Mouse (Mus musculus): ENCODE data around the gene Ckm.

Gene Ckm

DNA sequence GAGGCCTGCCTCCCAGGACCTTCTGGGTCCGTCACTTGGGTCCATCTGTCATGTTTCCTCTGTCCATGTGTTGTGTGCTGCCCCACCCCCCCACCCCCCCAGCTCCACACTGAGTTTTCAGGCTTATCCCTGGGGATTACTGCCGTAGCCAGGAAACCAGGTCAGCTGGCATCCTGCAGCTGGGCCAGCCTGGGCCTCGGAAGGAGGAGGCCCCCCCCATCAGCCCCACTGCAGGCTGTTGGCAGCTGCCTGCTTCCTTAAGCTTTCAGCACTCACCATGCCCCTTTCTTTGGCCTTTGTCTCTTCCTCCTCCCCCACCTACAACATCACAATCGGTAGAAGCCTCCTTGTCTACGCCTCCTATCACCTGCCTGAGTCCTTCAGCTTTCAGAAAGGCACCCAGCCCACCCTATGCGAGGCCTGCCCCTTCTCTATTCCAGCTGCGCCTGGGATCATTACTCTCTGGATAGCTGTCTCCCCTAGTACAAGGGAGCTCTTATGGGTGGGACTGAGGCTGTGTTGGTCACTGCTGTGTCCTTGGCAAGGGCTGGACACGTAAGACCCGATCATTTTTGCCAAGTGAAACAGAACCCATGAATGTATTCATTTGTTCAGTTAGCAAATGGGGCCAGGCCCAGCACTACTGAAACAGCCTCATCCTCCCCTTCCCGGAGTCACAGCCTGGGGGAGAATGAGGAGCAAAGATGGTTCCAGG is 15.7 kb upstream of the Ckm start:
- no peak for DNase-seq (ENCODE audit: low spot score)

GRCm38 (mm10) chr7:19394484-19394883 is 10.1 kb upstream of the Ckm start:
- no peak for DNase-seq (ENCODE audit: low spot score)

GRCm38 (mm10) chr7:19399496-19400280 is 4.9 kb upstream of the Ckm start:
- DNase-seq (ENCODE audit: low spot score) = peak; percentile 61

GRCm38 (mm10) chr7:19400946-19401345 is 3.6 kb upstream of the Ckm start:
- DNase-seq (ENCODE audit: low spot score) = no peak

GRCm38 (mm10) chr7:19402535-19403112 is 2.0 kb upstream of the Ckm start:
- no peak for DNase-seq (ENCODE audit: low spot score)

DNA sequence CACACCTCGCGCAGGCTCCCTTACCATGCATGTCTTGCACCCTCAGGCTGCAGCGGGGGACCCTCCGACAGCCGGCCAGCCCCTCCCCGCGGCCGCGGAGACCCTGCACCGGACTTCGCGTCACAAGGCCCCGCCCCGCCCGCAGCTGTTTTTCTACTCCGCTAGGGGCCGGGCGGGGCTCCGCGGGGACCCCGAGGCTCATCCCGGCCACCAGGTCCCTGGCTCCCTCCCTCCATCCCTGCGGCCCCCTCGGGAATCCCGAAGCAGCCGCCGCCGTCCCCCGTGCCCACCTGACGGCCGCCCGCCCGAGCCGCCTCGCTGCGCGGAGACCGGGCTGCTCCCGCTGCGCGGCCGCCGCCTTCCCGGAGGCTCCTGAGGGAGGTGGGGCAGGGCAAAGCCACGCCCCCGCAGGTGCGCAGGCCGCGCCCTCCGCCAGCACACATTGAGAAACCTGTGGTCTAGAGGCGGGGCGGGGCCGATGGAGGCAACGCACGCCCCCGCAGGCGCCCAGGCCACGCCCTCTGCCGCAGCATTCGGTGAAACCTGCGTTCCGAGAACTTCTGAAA is 762 bp upstream of the Ckm start, which contains the start of gene Klc3:
Gene Klc3, minus strand, starts transcription at position 374 of the 566 bp plus-strand sequence.
- DNase-seq (ENCODE audit: low spot score) = peak; percentile 67

DNA sequence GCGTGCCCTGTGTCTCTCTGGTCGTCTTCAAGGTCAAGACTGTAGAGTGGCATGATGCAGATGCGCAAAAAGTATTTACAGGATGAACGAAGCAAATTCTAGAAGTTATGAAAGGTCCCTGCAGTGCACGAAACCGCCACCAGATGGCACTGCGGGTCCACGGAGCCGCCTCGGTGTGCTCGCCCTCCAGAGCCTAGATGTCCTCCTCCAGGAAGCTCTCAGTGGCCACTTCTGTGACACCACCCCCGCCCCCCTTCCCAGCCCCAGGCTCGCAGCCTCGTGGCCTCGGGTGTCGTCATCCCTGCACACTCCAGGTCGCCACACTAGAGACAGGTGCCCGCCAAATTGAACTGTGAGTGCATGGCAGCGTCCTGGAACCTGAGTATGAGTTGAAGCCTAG is 841 bp downstream of the Ckm start:
- peak; percentile 85 for DNase-seq (ENCODE audit: low spot score)

DNA sequence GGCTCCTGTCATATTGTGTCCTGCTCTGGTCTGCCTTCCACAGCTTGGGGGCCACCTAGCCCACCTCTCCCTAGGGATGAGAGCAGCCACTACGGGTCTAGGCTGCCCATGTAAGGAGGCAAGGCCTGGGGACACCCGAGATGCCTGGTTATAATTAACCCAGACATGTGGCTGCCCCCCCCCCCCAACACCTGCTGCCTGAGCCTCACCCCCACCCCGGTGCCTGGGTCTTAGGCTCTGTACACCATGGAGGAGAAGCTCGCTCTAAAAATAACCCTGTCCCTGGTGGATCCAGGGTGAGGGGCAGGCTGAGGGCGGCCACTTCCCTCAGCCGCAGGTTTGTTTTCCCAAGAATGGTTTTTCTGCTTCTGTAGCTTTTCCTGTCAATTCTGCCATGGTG is 5.2 kb downstream of the Ckm start:
- DNase-seq (ENCODE audit: low spot score) = no peak

DNA sequence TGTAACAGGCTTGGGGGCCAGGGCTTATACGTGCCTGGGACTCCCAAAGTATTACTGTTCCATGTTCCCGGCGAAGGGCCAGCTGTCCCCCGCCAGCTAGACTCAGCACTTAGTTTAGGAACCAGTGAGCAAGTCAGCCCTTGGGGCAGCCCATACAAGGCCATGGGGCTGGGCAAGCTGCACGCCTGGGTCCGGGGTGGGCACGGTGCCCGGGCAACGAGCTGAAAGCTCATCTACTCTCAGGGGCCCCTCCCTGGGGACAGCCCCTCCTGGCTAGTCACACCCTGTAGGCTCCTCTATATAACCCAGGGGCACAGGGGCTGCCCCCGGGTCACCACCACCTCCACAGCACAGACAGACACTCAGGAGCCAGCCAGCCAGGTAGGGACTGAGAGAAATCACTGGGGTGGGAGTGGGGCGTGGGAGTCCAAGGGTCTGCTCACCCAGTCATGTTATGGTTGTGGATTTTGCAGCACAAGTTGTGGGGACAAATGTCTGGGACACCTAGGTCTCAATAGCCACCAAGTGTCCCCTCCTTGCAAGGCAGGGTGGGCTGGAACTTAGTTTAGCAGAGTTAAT is 6.3 kb downstream of the Ckm start:
- DNase-seq (ENCODE audit: low spot score) = peak; percentile 12

- DNase-seq (ENCODE audit: low spot score) = no peak
Observed at GRCm38 (mm10) chr7:19411783-19412182, 7.2 kb downstream of the Ckm start.

DNA sequence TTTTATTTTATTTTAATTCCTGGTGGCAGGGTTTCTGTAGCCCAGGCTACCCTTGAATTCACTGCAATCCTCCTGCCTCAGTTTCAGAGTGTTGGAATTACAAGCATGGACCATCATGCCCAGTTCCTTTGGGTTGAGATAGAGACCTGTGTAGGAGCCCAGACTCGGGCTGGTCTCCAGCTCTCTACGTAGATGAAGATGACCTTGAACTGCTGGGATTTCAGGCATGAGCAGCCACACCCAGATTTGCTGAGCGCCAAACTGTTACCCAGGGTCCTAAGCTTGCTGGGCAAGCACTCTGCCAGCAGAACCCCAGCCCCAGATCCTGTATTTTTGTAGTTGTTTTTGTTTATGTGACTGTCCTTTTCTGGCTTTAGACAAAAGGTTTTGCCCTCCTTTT is 8.9 kb downstream of the Ckm start:
- DNase-seq (ENCODE audit: low spot score) = no peak

DNA sequence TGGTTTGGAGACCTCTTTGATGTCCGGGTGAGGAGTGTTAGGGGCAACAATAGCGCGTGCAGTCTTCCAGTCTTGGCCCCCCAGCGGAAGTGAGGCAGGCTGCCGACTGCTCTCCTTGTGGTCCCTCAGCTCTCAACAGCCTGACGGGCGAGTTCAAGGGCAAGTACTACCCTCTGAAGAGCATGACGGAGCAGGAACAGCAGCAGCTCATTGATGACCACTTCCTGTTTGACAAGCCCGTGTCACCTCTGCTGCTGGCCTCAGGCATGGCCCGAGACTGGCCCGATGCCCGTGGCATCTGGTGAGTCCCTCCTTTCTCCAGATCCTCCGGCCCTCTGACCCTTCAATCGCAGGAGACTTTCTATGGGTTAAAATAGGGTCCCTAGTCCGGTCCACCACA is 12.0 kb downstream of the Ckm start:
- DNase-seq (ENCODE audit: low spot score) = no peak

DNA sequence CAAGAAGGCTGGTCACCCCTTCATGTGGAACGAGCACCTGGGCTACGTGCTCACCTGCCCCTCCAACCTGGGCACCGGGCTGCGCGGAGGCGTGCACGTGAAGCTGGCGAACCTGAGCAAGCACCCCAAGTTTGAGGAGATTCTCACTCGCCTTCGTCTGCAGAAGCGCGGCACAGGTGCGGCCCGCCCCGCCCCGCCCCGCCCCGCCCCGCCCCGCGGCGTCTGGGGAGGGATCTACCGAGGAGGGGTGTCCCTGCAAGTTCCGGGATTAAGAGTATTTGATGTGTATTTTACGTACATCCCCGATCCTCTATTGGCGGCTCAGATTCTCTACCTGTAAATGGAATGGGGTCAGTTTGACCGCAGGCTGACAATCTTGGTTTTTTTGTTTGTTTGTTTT is 15.5 kb downstream of the Ckm start:
- DNase-seq (ENCODE audit: low spot score) = no peak

- DNase-seq (ENCODE audit: low spot score) = peak; percentile 70
Observed at GRCm38 (mm10) chr7:19420821-19421636, 16.5 kb downstream of the Ckm start.

GRCm38 (mm10) chr7:19423083-19423482 is 18.5 kb downstream of the Ckm start:
- no peak for DNase-seq (ENCODE audit: low spot score)

GRCm38 (mm10) chr7:19424051-19424450 is 19.5 kb downstream of the Ckm start:
- DNase-seq (ENCODE audit: low spot score) = no peak

- no peak for DNase-seq (ENCODE audit: low spot score)
Observed at GRCm38 (mm10) chr7:19426349-19426748, 21.8 kb downstream of the Ckm start.

DNA sequence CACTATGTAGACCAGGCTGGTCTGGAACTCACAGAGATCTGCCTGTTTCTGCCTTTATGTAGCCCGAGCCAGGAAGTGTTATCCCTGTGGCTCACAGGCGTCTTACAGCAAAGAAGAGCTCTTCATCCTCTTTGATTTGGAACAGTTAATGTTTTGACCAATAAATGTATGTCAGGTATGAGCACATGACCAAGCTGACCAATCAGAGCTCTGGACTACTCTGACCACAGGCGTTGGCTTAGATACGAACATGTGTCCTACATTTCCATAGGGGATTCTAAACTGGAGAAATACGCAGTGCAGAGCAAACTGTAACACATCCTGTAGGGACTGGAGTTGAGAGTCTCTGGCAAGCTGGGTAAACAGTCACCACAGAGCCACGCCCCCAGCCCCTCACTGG is 22.3 kb downstream of the Ckm start:
- DNase-seq (ENCODE audit: low spot score) = no peak

DNA sequence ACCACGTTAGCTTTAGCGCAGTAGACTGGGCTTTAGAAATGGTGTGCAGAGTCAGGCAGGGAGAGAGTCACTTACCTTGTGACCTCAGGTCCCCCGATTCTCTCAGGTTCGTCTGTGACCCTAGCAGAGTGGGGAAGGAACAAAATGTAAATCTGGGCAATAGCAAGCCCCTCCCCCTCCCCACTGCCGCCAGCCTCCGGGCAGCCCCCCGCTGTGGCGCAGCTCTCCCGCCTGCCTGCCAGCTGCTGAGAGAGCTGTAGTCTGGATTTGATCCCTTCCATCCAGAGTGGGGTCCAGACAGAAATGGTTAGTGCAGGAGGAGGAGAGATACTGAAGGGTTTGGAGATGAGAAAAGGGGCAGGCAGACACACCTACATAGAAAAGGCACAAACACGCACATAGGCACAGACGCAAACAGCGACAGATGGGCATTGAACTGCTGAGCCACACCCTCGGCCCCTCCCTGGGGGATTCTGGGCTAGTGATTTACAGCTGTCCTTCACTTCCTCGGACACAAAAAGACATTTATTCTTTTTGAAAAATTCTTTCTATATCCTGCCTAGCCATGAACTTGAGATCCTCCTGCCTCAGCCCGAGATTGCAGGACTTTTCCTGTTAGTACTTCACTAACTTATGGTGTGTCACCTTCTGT is 23.5 kb downstream of the Ckm start:
- no peak for DNase-seq (ENCODE audit: low spot score)

DNA sequence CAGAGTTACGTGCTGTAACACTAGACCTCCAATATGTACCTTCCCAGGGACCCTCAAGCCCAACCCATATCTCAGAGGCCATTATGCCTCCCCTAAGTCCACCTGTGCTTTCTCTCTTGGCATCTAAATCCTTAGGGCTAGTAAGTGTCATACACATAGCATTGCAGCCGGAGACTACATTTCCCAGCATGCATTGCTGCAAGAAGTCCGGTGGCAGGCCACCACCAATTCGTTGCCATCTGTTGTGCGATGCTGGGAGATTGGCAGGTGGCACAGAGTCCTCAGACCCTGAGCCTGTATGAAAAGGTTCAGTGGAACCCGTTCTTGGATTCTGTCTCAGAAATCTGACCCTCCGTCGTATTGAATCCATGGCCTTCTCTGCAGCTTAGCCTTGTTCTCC is 25.1 kb downstream of the Ckm start:
- no peak for DNase-seq (ENCODE audit: low spot score)

DNA sequence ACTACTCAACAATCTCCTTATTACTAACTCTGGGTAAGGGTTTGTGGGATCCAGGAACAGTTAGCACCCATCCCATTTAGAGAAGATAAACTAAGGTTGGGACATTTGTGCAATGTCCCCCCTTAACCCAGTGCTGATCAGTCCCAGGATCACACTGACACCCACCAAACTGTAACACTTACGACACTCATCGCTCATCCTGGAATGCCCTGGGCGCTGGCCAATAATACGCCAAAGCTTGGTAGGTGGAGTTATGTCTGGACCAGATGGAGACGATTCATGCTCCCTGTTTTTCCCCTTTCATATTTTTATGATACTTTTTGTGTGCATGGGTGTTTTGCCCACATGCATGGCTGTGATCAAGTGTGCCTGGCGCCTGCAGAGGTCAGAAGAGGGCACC is 25.8 kb downstream of the Ckm start:
- no peak for DNase-seq (ENCODE audit: low spot score)
